23 mouse cellular contexts compared by ENCODE assay signal in the genomic region with DNA sequence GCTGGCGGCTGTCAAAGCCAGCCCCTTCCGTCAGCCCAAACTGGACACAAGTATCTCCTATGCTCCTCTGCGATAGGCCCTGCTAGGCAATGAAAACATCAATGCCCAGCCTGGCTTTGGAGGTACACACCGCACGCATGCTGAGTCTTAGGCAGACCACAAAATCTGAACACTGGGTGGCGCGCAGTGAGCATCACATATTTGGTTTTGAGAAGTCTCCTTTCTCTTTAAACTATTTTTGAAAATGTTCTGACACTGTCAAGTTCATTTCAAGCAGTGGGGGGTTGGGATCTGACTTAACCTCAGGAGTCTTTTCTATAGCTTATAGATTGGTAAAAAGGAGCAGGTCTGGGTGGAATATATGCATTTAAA.
DNase-seq lines count a peak whose midpoint lies in the region; ATAC-seq and TF ChIP-seq lines count a peak whose summit lies in the region.
"Had no signal": no experiment of that assay in that cellular context is flagged by ENCODE, and none has a peak within 500 bp of the region (broad histone marks: within the 10 kb centered on the region; RNA-seq: fewer than 3 reads in every experiment).

No protein-coding gene starts in this region.

- no peak for TF ChIP-seq POLR2A in heart, adult 2 months (IDR thresholded peaks at IDR 0.05; ENCODE audit: insufficient read depth, low read depth, low read length)

- intact Hi-C loops in heart, adult 2 months (cut with DNase I): no loop called here

- no peaks in the 10 kb centered on the region for H3K9me3 ChIP-seq in limb, embryonic 12.5 days
- no peaks in the 10 kb centered on the region for H3K9me3 ChIP-seq in limb, embryonic 10.5 days (replicated peaks)
- no peaks in the 10 kb centered on the region for H3K9me3 ChIP-seq in midbrain, postnatal 0 days (ENCODE audit: low read length)
- H3K9me3 ChIP-seq in midbrain, embryonic 16.5 days (replicated peaks; ENCODE audit: control insufficient read depth, low read length, poor library complexity, severe bottlenecking): no peaks in the 10 kb centered on the region
- H3K9me3 ChIP-seq: embryonic facial prominence, embryonic 12.5 days; embryonic facial prominence, embryonic 15.5 days; forebrain, embryonic 12.5 days; forebrain, embryonic 15.5 days; hindbrain, embryonic 12.5 days; hindbrain, embryonic 15.5 days had no signal

- H3K27ac ChIP-seq in heart, adult 2 months: peak overlapping the region; percentile 26; the same call in 1 of the 2 replicates
- H3K27ac ChIP-seq in limb, embryonic 12.5 days: peak overlapping the region; percentile 41; the same call in 1 of the 2 replicates
- no peak overlapping the region for H3K27ac ChIP-seq in limb, embryonic 10.5 days
- H3K27ac ChIP-seq in midbrain, postnatal 0 days (ENCODE audit: low read depth, low read length): no peak overlapping the region
- no peak overlapping the region for H3K27ac ChIP-seq in midbrain, embryonic 16.5 days (ENCODE audit: low read length)
- H3K27ac ChIP-seq: embryonic facial prominence, embryonic 12.5 days; embryonic facial prominence, embryonic 15.5 days; forebrain, embryonic 12.5 days; forebrain, embryonic 15.5 days; hindbrain, embryonic 12.5 days; hindbrain, embryonic 15.5 days had no signal

- H3K4me3 ChIP-seq in heart, adult 2 months: no peak overlapping the region
- H3K4me3 ChIP-seq in limb, embryonic 12.5 days (replicated peaks): no peak overlapping the region
- no peak overlapping the region for H3K4me3 ChIP-seq in limb, embryonic 10.5 days
- H3K4me3 ChIP-seq in midbrain, postnatal 0 days (ENCODE audit: low read depth, low read length): no peak overlapping the region
- H3K4me3 ChIP-seq in midbrain, embryonic 16.5 days (ENCODE audit: low read depth, low read length): no peak overlapping the region
- H3K4me3 ChIP-seq: embryonic facial prominence, embryonic 12.5 days; embryonic facial prominence, embryonic 15.5 days; forebrain, embryonic 12.5 days; forebrain, embryonic 15.5 days; hindbrain, embryonic 12.5 days; hindbrain, embryonic 15.5 days had no signal

- no peaks in the 10 kb centered on the region for H3K27me3 ChIP-seq in heart, adult 2 months (ENCODE audit: control insufficient read depth, insufficient read depth, low read length)
- H3K27me3 ChIP-seq in limb, embryonic 12.5 days: peaks cover 6% of the 10 kb centered on the region; the same call in 1 of the 2 replicates
- H3K27me3 ChIP-seq in limb, embryonic 10.5 days (ENCODE audit: low read depth, poor library complexity, severe bottlenecking): peaks cover 50% of the 10 kb centered on the region
- H3K27me3 ChIP-seq in midbrain, postnatal 0 days (ENCODE audit: insufficient read depth, low read length): no peaks in the 10 kb centered on the region
- no peaks in the 10 kb centered on the region for H3K27me3 ChIP-seq in midbrain, embryonic 16.5 days (ENCODE audit: control insufficient read depth, insufficient read depth, low read depth, low read length)
- H3K27me3 ChIP-seq: embryonic facial prominence, embryonic 12.5 days; embryonic facial prominence, embryonic 15.5 days; forebrain, embryonic 12.5 days; forebrain, embryonic 15.5 days; hindbrain, embryonic 12.5 days; hindbrain, embryonic 15.5 days had no signal

- no peaks in the 10 kb centered on the region for H3K79me2 ChIP-seq in heart, adult 2 months (replicated peaks; ENCODE audit: control insufficient read depth, insufficient read depth, low read length)

- no peak for DNase-seq in heart, adult 2 months
- DNase-seq in heart, adult 8-10 months (ENCODE audit: low spot score): no peak
- no peak for DNase-seq in limb, embryonic 10.5 days (ENCODE audit: low spot score)
- no peak for DNase-seq in midbrain, postnatal 0 days (ENCODE audit: low spot score)
- no peak for DNase-seq in urinary bladder, postnatal 36 days (ENCODE audit: low spot score in 2 of 2)
- DNase-seq: adrenal gland, adult 2 months; adrenal gland, postnatal 14 days; cerebellum, adult 11 months; cerebellum, adult 2 months; cerebellum, adult 9-11 months; cerebellum, postnatal 25 days; gastrocnemius, postnatal 25 days; heart, adult 18-20 months had no signal

- WGBS in heart, adult 2 months: 91% methylated on average over 7 of the region's 7 CpGs
- 84% methylated on average over 7 of the region's 7 CpGs for WGBS in limb, embryonic 12.5 days
- 89% methylated on average over 7 of the region's 7 CpGs for WGBS in limb, embryonic 10.5 days
- 54% methylated on average over 7 of the region's 7 CpGs for WGBS in midbrain, postnatal 0 days
- 48% methylated on average over 7 of the region's 7 CpGs for WGBS in midbrain, embryonic 16.5 days

- no peak for TF ChIP-seq EP300 in heart, adult 2 months (IDR thresholded peaks at IDR 0.05; ENCODE audit: insufficient read depth, low read depth, low read length)

- H3K36me3 ChIP-seq in heart, adult 2 months (ENCODE audit: control insufficient read depth, insufficient read depth, low read length): peaks cover 25% of the 10 kb centered on the region
- peaks cover 70% of the 10 kb centered on the region for H3K36me3 ChIP-seq in limb, embryonic 12.5 days
- H3K36me3 ChIP-seq in limb, embryonic 10.5 days: peaks cover 18% of the 10 kb centered on the region; the same call in 1 of the 2 replicates
- no peaks in the 10 kb centered on the region; the same call in 1 of the 2 replicates for H3K36me3 ChIP-seq in midbrain, postnatal 0 days (ENCODE audit: insufficient read depth, low read length)
- no peaks in the 10 kb centered on the region for H3K36me3 ChIP-seq in midbrain, embryonic 16.5 days (ENCODE audit: control insufficient read depth, insufficient read depth, low read length)
- H3K36me3 ChIP-seq: forebrain, embryonic 15.5 days had no signal

- ATAC-seq in limb, embryonic 12.5 days (ENCODE audit: insufficient number of reproducible peaks, insufficient read depth, low FRiP score, low TSS enrichment, low read depth): no peak
- no peak for ATAC-seq in midbrain, postnatal 0 days (ENCODE audit: low FRiP score)
- no peak for ATAC-seq in midbrain, embryonic 16.5 days
- ATAC-seq: CD4-positive, CD25-positive, alpha-beta regulatory T cell, adult 4 months; forebrain, embryonic 15.5 days had no signal

- peaks cover 7% of the 10 kb centered on the region for H3K4me1 ChIP-seq in heart, adult 2 months (ENCODE audit: control insufficient read depth, insufficient read depth, low read length)
- peaks cover 13% of the 10 kb centered on the region for H3K4me1 ChIP-seq in limb, embryonic 12.5 days (replicated peaks)
- peaks cover 15% of the 10 kb centered on the region for H3K4me1 ChIP-seq in limb, embryonic 10.5 days
- no peaks in the 10 kb centered on the region for H3K4me1 ChIP-seq in midbrain, postnatal 0 days (ENCODE audit: insufficient read depth, low read length)
- no peaks in the 10 kb centered on the region for H3K4me1 ChIP-seq in midbrain, embryonic 16.5 days (ENCODE audit: control insufficient read depth, insufficient read depth, low read length)
- H3K4me1 ChIP-seq: embryonic facial prominence, embryonic 12.5 days; embryonic facial prominence, embryonic 15.5 days; forebrain, embryonic 12.5 days; forebrain, embryonic 15.5 days; hindbrain, embryonic 12.5 days; hindbrain, embryonic 15.5 days had no signal

- no peak overlapping the region for H3K9ac ChIP-seq in heart, adult 2 months (ENCODE audit: low read depth, low read length)
- H3K9ac ChIP-seq in limb, embryonic 12.5 days (replicated peaks): no peak overlapping the region
- no peak overlapping the region for H3K9ac ChIP-seq in midbrain, postnatal 0 days (replicated peaks; ENCODE audit: low read length, poor library complexity, severe bottlenecking)
- H3K9ac ChIP-seq in midbrain, embryonic 16.5 days (ENCODE audit: low read depth, low read length): no peak overlapping the region
- H3K9ac ChIP-seq: embryonic facial prominence, embryonic 15.5 days; forebrain, embryonic 12.5 days; forebrain, embryonic 15.5 days; hindbrain, embryonic 12.5 days; hindbrain, embryonic 15.5 days had no signal

- no peak for TF ChIP-seq CTCF in heart, adult 2 months (IDR thresholded peaks at IDR 0.05)
- peak; percentile 54 for TF ChIP-seq CTCF in midbrain, postnatal 0 days (IDR thresholded peaks at IDR 0.05)

- H3K4me2 ChIP-seq in limb, embryonic 12.5 days: no peak overlapping the region
- H3K4me2 ChIP-seq in midbrain, postnatal 0 days (ENCODE audit: low read depth, low read length, poor library complexity, severe bottlenecking): no peak overlapping the region
- H3K4me2 ChIP-seq in midbrain, embryonic 16.5 days (ENCODE audit: low read length): no peak overlapping the region
- H3K4me2 ChIP-seq: embryonic facial prominence, embryonic 12.5 days; embryonic facial prominence, embryonic 15.5 days; forebrain, embryonic 12.5 days; forebrain, embryonic 15.5 days; heart, embryonic 11.5 days; hindbrain, embryonic 12.5 days; hindbrain, embryonic 15.5 days had no signal

Comparison
In these comparisons a context has a peak if more than half of its experiments do, and no peak if none do; other contexts are left out.
1. H3K27ac ChIP-seq: peak in heart, adult 2 months (single experiment) and limb, embryonic 12.5 days (single experiment); none in limb, embryonic 10.5 days (single experiment), midbrain, postnatal 0 days (single experiment) and midbrain, embryonic 16.5 days (single experiment).